Mouse (Mus musculus) left cerebral cortex, adult 11 months (tissue): ENCODE results near the gene Calhm6.
A peak's percentile ranks its signal among the peaks of the same experiment; 100 is the strongest.

Source experiments
- DNase-seq: peaks from one replicate; pipeline ENCODE4 v3.0.0; 2022; ENCODE audit warnings: low spot score

Calhm6 gene

DNA sequence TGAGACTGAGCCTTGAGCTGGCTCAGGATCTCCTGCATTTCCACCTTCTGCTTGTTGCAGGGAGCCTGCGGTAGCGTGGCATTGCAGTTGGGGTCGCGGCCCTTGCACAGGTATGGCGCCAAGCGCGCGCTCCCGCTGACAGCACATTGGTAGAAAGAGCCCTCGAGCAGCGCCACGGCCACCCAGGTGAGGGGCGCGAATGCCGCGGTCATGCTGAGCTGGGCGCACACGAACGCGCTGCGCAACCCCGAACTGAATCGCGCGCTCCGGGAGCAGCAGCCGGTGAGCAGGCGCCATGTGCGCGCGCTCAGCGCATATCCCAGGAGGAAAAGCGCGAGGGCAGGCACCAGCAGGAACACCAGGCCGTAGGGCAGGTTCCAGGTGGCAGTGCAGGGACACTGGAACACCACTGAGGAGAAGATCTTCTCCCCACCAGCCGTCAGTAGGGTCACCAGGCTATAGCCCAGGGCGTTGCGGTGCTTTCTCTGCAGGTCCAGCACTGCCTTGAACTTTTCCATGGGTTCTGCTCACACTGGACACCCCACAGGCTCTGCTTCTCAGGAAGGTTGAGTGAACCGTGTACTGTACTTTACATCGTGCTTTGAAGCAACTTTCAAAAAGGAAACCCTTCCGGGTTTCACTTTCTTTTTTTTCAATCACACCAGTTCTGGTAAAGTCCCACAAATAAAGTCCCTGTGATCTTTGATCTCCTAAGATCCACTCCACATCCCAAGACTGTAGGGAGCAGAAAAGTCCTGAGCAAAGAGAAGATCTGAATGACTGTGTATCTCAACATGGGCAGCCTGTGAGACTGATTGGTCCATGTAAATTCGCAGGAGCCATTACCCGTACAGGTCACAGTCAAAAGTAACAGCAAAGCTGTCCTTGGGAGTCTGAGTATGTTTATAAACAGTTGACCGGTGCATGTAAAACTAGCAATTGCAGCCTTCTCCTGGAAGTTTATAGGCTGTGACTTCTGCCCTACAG, at the start of gene Calhm6:
TSS of gene Calhm6 (minus strand) at position 593 of the 987 bp plus-strand sequence.
- DNase-seq, result peak; percentile 13

DNA sequence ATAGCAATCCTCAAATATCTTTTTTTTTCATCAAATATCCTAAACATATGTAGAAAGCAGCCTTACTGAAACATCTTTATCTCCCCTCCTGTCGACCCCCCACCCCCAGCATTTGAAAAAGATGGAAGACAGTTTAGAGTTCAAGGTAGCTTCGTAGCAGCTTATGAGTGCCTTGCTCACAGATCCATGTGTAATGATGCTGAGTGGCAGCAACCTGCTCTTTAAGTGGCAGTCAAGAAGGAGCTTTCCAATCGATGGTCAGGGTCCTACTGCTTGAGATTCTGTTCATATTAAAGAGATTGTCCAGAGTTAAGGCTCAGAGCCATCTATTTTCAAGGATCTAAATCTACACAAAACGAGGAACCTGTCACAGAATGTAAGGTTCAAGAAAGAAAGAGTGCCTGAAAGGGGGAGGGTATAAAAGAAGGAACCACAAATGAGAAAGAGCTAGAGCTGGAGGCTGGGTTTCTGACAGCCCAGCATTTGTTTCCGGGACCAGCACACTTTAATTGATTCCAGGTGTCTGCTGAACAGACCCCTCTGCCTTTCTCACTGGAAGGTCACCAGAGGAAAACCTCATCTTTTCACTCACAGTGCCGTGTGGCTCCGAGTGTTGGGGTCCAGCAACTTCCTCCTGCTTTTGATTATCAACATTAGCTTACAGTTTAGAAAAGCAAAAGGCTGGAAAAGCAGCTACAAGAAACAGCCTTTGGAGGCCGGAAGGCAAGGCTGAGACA, 48.3 kb upstream of the Calhm6 start:
- no peak for DNase-seq

DNA sequence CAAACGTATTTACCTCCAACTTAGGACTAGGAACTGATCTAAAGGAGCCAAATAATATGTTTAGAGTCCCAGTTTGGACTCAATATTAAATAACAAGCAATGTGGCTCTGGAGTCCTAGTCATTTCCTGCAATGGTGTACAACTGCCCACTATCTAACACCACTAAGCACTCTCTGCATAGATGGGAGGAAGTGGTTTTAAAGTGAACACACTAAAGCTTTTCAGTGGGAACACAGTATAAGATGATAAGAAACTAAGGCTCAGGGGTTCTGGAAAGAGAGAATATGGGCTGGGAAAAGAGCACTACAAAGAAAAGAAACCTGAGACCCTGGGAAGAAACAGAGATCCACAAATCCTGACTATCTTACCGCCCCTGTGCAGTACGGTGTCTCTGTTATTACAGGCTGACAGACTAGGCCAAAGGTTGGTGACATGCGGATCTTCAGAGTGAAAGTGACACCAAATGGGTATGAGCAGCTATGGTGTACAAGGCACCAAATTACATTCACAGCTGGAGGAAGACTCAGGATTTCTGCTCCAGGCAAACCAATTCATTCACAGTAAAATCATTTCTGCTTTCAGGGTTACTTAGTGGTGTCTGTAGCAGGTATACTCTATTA, 45.0 kb upstream of the Calhm6 start:
- no peak for DNase-seq

DNA sequence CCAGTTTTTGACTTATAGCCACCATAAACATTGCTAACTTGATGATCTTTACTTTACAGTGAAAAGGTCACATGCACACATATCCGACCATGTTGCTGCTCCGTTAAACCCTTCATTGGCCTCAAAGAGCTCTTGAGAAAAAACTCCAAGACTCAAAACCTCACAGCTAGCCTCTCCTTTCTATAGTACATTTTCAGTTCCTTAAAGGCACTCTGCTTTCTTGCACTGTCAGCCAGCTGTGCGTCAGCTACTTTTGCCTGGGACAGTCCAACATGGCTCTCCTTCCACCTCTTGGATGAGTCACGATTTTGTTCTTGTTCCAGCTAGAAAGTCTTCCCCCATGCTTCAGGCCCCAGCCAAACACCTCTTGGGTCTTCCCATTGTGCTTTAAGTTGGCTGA, 43.9 kb upstream of the Calhm6 start:
- no peak for DNase-seq

DNA sequence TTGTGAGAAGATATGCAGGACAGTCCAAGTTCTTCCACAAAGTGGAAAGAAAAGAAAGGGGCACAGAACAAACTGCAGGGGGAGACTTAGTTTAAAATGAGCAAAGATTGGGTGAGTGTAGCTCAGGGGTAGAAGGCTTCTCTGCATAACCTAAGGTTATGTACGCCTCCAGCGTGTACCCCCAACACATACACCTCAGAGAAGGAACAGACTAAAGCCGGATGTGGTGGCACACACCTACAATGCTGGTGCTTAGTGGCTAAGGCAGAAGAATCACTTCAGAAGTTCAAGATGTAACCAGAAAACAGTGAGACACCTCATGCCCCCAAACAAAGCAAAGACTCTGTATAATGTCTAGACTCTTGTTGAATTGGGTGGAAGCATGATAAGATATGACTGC, 43.4 kb upstream of the Calhm6 start:
- no peak for DNase-seq

GRCm38 (mm10) chr10:34166971-34167370, 39.2 kb upstream of the Calhm6 start:
- no peak for DNase-seq

DNA sequence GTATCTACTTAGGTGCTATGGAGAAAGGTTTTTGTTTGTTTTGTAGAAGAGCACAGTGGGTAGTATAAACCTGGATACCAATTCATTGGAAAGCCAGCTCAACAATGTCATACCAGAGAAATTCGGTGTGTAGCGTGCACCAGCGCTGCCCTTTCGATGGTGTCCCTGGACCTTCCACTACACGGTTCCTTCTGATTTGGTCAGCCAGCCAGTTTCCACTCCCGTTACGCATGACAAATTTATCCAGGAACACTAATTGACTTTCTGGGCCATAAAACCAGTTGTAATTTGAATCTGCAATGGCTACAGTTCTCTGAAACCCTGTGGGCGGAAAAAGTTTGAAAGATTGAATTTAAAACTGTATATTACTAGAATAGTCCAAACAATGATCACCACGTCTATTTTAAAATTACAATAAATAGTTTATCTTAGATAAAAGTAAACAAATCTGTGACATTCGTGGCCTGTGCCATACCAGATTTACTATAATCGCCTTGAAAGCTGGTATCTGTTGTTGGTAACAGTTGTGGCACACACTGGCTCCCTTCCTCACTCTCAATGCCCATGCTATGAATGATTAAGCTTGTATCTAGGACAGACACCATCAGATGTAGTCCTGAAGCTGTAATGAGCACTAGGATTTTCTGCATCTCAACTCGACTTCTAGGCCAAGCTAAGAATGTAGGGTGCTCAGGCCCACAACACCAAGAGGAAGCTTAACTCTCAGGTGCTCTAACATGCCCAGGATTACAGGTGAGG, 28.2 kb upstream of the Calhm6 start:
- DNase-seq, result no peak

DNA sequence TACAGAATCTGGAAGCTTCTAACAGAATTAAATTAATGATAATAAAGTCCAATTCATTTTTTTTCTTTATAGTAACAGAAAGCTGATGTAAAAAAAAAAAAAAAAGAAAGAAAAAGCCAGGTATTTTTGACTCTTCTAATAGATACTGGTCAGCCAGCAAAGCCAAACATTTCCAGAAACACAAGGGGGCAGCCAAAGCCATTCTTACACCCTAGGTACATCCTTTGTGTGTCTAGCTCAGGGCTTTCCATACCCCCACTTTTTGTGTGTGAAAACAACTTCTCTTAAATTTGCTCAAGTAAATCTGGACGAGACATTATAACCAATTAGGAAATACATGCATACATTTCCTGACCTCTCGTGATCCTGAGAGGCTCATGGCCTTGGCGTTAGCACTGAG, 24.0 kb upstream of the Calhm6 start:
- DNase-seq, result no peak

DNA sequence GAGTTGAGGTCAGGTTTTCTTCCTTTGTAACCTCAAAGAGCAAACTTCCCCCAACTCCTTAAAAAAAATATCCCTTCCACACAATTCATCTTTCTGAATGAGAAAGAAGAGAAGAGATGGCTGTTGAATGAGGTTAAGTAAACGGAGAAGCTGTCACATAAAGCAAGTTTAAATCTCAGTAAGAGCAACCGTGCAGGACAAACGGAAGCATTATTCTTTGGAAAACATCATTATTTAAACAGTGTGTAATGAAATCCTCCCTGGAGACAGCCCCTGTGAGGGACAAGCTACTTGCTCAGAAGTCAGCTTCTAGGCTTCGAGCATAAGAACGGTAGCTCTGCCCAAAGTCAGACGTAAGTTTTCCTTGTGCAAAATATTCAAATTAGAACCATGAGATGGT, 22.7 kb upstream of the Calhm6 start:
- DNase-seq, result no peak

- DNase-seq, result no peak
Measured at GRCm38 (mm10) chr10:34149772-34150171, 22.0 kb upstream of the Calhm6 start.

- DNase-seq, result no peak
Measured at GRCm38 (mm10) chr10:34141693-34142092, 13.9 kb upstream of the Calhm6 start.

GRCm38 (mm10) chr10:34139768-34140167, 12.0 kb upstream of the Calhm6 start:
- no peak for DNase-seq

DNA sequence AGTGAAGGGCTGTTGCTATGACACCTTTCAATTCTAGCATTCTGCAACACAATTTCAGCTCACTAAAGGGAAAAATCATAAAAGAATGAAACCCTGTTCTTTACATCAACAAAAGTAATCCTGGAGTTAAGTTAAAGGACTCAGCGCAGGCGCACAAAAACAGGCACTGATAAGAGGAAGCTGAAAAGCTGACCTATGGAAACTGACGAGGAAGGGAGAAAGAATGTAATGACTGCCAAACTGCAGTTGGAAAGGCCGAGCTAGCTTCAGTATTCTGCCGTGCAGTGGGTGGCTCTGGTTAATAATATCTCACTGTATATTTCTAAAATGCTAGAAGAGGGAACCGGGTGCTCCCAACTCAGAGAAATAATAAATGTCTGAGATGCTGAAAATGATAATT, 10.2 kb upstream of the Calhm6 start:
- no peak for DNase-seq

DNA sequence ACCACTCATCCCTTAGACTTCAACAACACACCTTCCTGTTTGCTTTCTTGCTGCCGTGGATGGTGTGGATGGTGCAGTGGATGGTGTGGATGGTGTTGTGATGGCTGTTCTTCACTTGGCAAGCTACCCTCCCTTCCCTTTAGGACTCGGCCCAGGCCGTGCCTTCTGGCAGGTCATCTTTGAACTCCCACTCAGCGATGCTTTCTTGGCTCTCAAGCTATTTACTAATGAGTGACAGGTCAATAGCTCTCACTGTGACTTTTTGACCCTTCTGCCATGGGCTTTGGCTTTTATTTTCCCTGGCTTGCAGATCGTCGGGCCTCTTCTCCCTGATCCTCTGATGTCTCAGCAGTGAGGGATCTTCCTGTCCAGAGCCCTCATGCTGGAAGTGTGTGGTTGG, 8.6 kb upstream of the Calhm6 start:
- no peak for DNase-seq

DNA sequence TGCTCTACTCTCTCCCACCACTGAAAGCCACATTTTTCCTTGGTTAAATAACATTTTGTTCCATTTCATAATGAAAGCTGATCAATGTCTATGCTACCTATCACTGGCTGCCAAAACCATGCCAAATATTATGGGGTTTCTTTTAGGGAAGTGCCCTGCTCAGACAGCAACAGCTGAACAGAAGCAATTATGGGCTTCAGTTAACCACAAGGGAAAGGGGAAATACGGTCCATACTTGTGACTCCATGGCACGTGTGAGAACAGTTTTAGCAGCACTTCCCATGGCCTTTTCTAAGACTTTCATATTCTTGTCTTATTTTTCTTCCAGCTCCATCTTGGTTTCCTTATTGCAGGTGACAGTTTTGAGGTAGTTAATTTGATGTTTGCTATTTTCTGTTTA, 3.6 kb upstream of the Calhm6 start:
- no peak for DNase-seq

DNA sequence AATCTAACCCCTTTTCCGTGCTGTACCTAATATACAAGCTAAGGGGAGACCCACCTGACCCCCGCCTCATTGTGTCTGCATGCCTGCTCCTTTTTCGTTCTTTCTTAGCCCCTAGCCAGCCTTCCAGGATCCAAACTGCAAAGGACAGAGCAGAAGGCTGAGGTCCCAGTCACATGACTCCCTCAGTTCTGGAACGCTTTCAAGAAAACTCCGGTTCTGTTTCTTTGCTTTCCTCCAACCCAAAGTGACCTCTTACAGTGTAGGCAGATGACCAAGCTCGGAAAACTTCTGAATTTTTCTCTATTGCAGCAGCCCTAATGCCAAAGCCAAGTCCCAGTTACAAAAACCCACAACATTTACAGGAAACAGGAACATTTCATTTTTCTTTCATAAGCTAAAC, 607 bp upstream of the Calhm6 start:
- no peak for DNase-seq

GRCm38 (mm10) chr10:34118421-34118820, 9.4 kb downstream of the Calhm6 start:
- DNase-seq, result no peak

- no peak for DNase-seq
Measured at GRCm38 (mm10) chr10:34117770-34118169, 10.0 kb downstream of the Calhm6 start.

DNA sequence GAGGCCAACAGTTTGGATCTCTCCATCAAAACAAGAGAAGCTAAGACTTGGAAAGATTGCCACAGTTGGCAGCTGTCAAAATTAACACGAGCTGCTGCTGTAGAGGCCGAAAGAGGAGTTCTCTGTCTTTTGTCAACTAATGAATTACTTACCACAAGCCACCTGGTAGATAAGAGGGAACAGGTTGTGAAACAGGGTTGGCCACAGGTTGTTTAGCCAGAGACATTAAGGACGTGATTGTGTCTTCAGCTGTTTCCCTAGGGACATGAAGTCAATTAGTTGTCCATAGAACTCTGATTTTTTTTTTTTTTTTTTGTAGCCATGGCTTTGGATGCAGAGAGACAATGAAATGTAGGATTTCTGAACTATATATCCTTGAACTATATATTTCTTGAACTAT, 10.7 kb downstream of the Calhm6 start:
- DNase-seq, result no peak

- no peak for DNase-seq
Measured at GRCm38 (mm10) chr10:34111964-34112738, 15.6 kb downstream of the Calhm6 start.

GRCm38 (mm10) chr10:34110863-34111465, 16.8 kb downstream of the Calhm6 start:
- no peak for DNase-seq
